Comparison of ENCODE assay signal across 20 mouse cellular contexts in the genomic region with DNA sequence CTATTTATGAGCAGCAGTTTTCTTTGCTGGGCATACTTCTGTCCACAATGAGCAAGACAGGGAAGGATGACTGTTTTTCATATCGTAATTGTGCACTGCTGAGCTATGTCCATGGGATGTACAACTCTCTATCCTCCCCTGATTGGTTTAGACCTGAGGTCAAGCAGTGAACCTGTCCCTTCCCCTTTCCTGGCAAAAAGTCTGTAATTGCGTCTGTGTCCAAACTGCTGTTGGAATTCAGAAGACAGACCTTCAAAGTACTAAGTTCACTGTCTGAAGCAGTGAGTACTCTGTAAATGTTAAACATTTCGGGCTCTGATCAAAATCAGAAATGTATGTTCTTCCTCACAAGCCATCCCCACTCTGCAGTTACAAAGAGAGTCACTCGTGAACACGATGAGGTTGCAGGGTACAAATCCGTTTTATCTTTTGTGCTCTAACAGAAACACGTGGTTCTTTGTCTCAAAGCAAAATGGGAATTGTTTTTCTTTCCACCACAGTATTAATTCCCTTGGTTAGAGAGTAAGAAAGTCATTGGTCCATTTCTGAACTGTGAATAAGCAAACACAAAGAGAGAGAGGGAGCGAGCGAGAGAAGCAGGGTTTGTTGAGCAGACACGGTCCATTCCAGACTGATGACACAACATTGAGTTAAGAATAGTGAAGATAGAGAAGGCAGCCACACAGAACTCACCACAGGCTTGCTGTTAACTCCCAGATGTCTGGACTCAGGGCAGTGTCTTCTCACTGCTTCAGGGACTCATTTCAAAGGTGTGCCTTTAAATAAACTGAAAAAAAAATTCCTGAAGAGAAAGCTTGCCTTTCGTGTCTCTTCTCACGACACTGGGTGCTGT.
A peak's percentile ranks its signal among the peaks of the same experiment; 100 is the strongest.
DNase-seq lines count a peak whose midpoint lies in the region; ATAC-seq and TF ChIP-seq lines count a peak whose summit lies in the region.
"Had no signal": no experiment of that assay in that cellular context is flagged by ENCODE, and none has a peak within 500 bp of the region (broad histone marks: within the 10 kb centered on the region; RNA-seq: fewer than 3 reads in every experiment).

No protein-coding gene starts in this region.

- no peak overlapping the region for H3K4me3 ChIP-seq in embryonic facial prominence, embryonic 12.5 days
- H3K4me3 ChIP-seq in embryonic facial prominence, embryonic 10.5 days, result no peak overlapping the region
- H3K4me3 ChIP-seq in heart, embryonic 12.5 days, result no peak overlapping the region
- no peak overlapping the region for H3K4me3 ChIP-seq in stomach, postnatal 0 days (ENCODE audit: low read depth, low read length)
- H3K4me3 ChIP-seq: liver, embryonic 13.5 days; neural tube, embryonic 13.5 days had no signal

- WGBS in embryonic facial prominence, embryonic 12.5 days, result 62% methylated on average over 12 of the region's 12 CpGs
- 69% methylated on average over 12 of the region's 12 CpGs for WGBS in embryonic facial prominence, embryonic 10.5 days
- 21% methylated on average over 12 of the region's 12 CpGs for WGBS in heart, embryonic 12.5 days
- WGBS in stomach, postnatal 0 days, result 32% methylated on average over 12 of the region's 12 CpGs

- no peak overlapping the region for H3K4me2 ChIP-seq in embryonic facial prominence, embryonic 12.5 days (replicated peaks)
- H3K4me2 ChIP-seq in heart, embryonic 12.5 days, result peak overlapping the region; percentile 56
- H3K4me2 ChIP-seq in stomach, postnatal 0 days (replicated peaks; ENCODE audit: low read depth), result no peak overlapping the region
- H3K4me2 ChIP-seq: liver, embryonic 13.5 days; neural tube, embryonic 13.5 days had no signal

- no peak for TF ChIP-seq EP300 in stomach, postnatal 0 days (optimal IDR thresholded peaks at IDR 0.05)

- no peak overlapping the region for H3K27ac ChIP-seq in embryonic facial prominence, embryonic 12.5 days
- no peak overlapping the region for H3K27ac ChIP-seq in embryonic facial prominence, embryonic 10.5 days (replicated peaks)
- H3K27ac ChIP-seq in heart, embryonic 12.5 days (ENCODE audit: poor library complexity, severe bottlenecking), result peak overlapping the region; percentile 90
- no peak overlapping the region for H3K27ac ChIP-seq in stomach, postnatal 0 days (replicated peaks)
- H3K27ac ChIP-seq: liver, embryonic 13.5 days; neural tube, embryonic 13.5 days had no signal

- ATAC-seq in embryonic facial prominence, embryonic 12.5 days (ENCODE audit: insufficient number of reproducible peaks, insufficient read depth, low FRiP score, low TSS enrichment), result 0 out of 2 replicates have a peak, but pooled peaks have one; percentile 52
- ATAC-seq in heart, embryonic 12.5 days (ENCODE audit: insufficient number of reproducible peaks, low FRiP score), result peak; percentile 92
- peak; percentile 88 for ATAC-seq in stomach, postnatal 0 days (ENCODE audit: low FRiP score, low TSS enrichment)
- ATAC-seq: inflammation-experienced regulatory T-cells, adult 6 months had no signal

- H3K4me1 ChIP-seq in embryonic facial prominence, embryonic 12.5 days, result no peaks in the 10 kb centered on the region
- H3K4me1 ChIP-seq in embryonic facial prominence, embryonic 10.5 days, result 0 out of 2 replicates have a peak, but pooled peaks cover 4% of the 10 kb centered on the region
- H3K4me1 ChIP-seq in heart, embryonic 12.5 days (replicated peaks), result peaks cover 16% of the 10 kb centered on the region
- H3K4me1 ChIP-seq in stomach, postnatal 0 days (replicated peaks; ENCODE audit: control insufficient read depth, insufficient read depth), result no peaks in the 10 kb centered on the region
- H3K4me1 ChIP-seq: liver, embryonic 13.5 days; neural tube, embryonic 13.5 days had no signal

- no peak overlapping the region for H3K9ac ChIP-seq in embryonic facial prominence, embryonic 12.5 days
- H3K9ac ChIP-seq in heart, embryonic 12.5 days, result 0 out of 2 replicates have a peak overlapping the region, but pooled peaks have one; percentile 1
- no peak overlapping the region for H3K9ac ChIP-seq in stomach, postnatal 0 days (ENCODE audit: low read length)
- H3K9ac ChIP-seq: liver, embryonic 13.5 days; neural tube, embryonic 13.5 days had no signal

- no peak for DNase-seq in embryonic facial prominence, embryonic 10.5 days (ENCODE audit: low spot score)
- DNase-seq in retina, postnatal 1 day, result peak; percentile 30
- DNase-seq in retina, embryonic 14.5 days (ENCODE audit: low spot score), result no peak
- no peak for DNase-seq in stomach, postnatal 0 days (ENCODE audit: low spot score)
- no peak for DNase-seq in urinary bladder, postnatal 14 days (ENCODE audit: low spot score)
- DNase-seq in lung, postnatal 36 days, result no peak
- DNase-seq: B cell, adult 2 months; cerebellum, postnatal 36 days; gastrocnemius, postnatal 14 days; kidney, postnatal 10 days; left cerebral cortex, postnatal 4 days; liver, embryonic 13.5 days; lung, postnatal 4 days; midbrain, embryonic 14.5 days; thymus, postnatal 14 days had no signal

- TF ChIP-seq CTCF in stomach, postnatal 0 days (IDR thresholded peaks at IDR 0.05; ENCODE audit: low read depth), result no peak

- H3K9me3 ChIP-seq in embryonic facial prominence, embryonic 12.5 days, result no peaks in the 10 kb centered on the region
- no peaks in the 10 kb centered on the region for H3K9me3 ChIP-seq in embryonic facial prominence, embryonic 10.5 days
- no peaks in the 10 kb centered on the region for H3K9me3 ChIP-seq in heart, embryonic 12.5 days (replicated peaks)
- no peaks in the 10 kb centered on the region for H3K9me3 ChIP-seq in stomach, postnatal 0 days (ENCODE audit: control insufficient read depth, low read length)
- H3K9me3 ChIP-seq: liver, embryonic 13.5 days; neural tube, embryonic 13.5 days had no signal

- H3K27me3 ChIP-seq in embryonic facial prominence, embryonic 12.5 days, result no peaks in the 10 kb centered on the region
- H3K27me3 ChIP-seq in embryonic facial prominence, embryonic 10.5 days (replicated peaks; ENCODE audit: low read depth, poor library complexity, severe bottlenecking), result no peaks in the 10 kb centered on the region
- no peaks in the 10 kb centered on the region for H3K27me3 ChIP-seq in heart, embryonic 12.5 days (replicated peaks)
- H3K27me3 ChIP-seq in stomach, postnatal 0 days (ENCODE audit: control insufficient read depth, insufficient read depth, low read length), result no peaks in the 10 kb centered on the region
- H3K27me3 ChIP-seq: liver, embryonic 13.5 days; neural tube, embryonic 13.5 days had no signal

- no peaks in the 10 kb centered on the region for H3K36me3 ChIP-seq in embryonic facial prominence, embryonic 12.5 days
- H3K36me3 ChIP-seq in embryonic facial prominence, embryonic 10.5 days (replicated peaks), result no peaks in the 10 kb centered on the region
- H3K36me3 ChIP-seq in heart, embryonic 12.5 days, result no peaks in the 10 kb centered on the region
- H3K36me3 ChIP-seq in stomach, postnatal 0 days (ENCODE audit: control insufficient read depth, insufficient read depth, low read length), result no peaks in the 10 kb centered on the region
- H3K36me3 ChIP-seq: G1E; liver, embryonic 13.5 days; neural tube, embryonic 13.5 days had no signal
